Mouse (Mus musculus): ENCODE results near the gene Gm11541. TPM values are rescaled to one million over a fixed set of nuclear protein-coding genes. Genes with fewer than 3 reads are reported as not detected.

Gm11541 gene
- polyA plus RNA-seq, 1 experiment = not detected

GRCm38 (mm10) chr11:94727306-94727705, 23.0 kb upstream of the Gm11541 start:
- Histone ChIP-seq H3K27ac (ENCODE audit: insufficient read depth, low read depth, low read length) (no peak overlapping the region), H3K4me3 (ENCODE audit: insufficient read depth, low read depth, low read length) (no peak overlapping the region), H3K4me1 (ENCODE audit: control insufficient read depth, insufficient read depth, low read length) (no peaks in the 10 kb centered on the region)
- WGBS = 65% methylated on average over 3 of the region's 3 CpGs
- TF ChIP-seq POLR2A (IDR thresholded peaks at IDR 0.05; ENCODE audit: insufficient read depth, low read depth, low read length) (no peak), CTCF (IDR thresholded peaks at IDR 0.05; ENCODE audit: insufficient read depth, low read depth, low read length) (no peak)

GRCm38 (mm10) chr11:94719216-94719615, 14.9 kb upstream of the Gm11541 start:
- H3K27ac ChIP-seq (ENCODE audit: insufficient read depth, low read depth, low read length) = no peak overlapping the region

GRCm38 (mm10) chr11:94718113-94718909, 14.0 kb upstream of the Gm11541 start:
- no peak for TF ChIP-seq CTCF (IDR thresholded peaks at IDR 0.05; ENCODE audit: insufficient read depth, low read depth, low read length)
- TF ChIP-seq POLR2A (IDR thresholded peaks at IDR 0.05; ENCODE audit: insufficient read depth, low read depth, low read length) = no peak
- 90% methylated on average over 7 of the region's 7 CpGs for WGBS
- Histone ChIP-seq H3K4me3 (ENCODE audit: insufficient read depth, low read depth, low read length) (no peak overlapping the region), H3K27ac (ENCODE audit: insufficient read depth, low read depth, low read length) (no peak overlapping the region), H3K4me1 (ENCODE audit: control insufficient read depth, insufficient read depth, low read length) (peaks cover 11% of the 10 kb centered on the region)

More at GRCm38 (mm10) chr11:94719216-94719615, 14.9 kb upstream of the Gm11541 start:
- TF ChIP-seq CTCF (IDR thresholded peaks at IDR 0.05; ENCODE audit: insufficient read depth, low read depth, low read length) = no peak
- no peak for TF ChIP-seq POLR2A (IDR thresholded peaks at IDR 0.05; ENCODE audit: insufficient read depth, low read depth, low read length)
- H3K4me3 ChIP-seq (ENCODE audit: insufficient read depth, low read depth, low read length) = no peak overlapping the region
- WGBS = 81% methylated on average over 2 of the region's 2 CpGs
- H3K4me1 ChIP-seq (ENCODE audit: control insufficient read depth, insufficient read depth, low read length) = peaks cover 7% of the 10 kb centered on the region; the same call in 1 of the 2 replicates

GRCm38 (mm10) chr11:94717239-94717638, 12.9 kb upstream of the Gm11541 start:
- Histone ChIP-seq H3K27ac (ENCODE audit: insufficient read depth, low read depth, low read length) (no peak overlapping the region), H3K4me1 (ENCODE audit: control insufficient read depth, insufficient read depth, low read length) (peaks cover 11% of the 10 kb centered on the region), H3K4me3 (ENCODE audit: insufficient read depth, low read depth, low read length) (no peak overlapping the region)
- 59% methylated on average over 11 of the region's 11 CpGs for WGBS
- TF ChIP-seq POLR2A (IDR thresholded peaks at IDR 0.05; ENCODE audit: insufficient read depth, low read depth, low read length) (no peak), CTCF (IDR thresholded peaks at IDR 0.05; ENCODE audit: insufficient read depth, low read depth, low read length) (no peak)

GRCm38 (mm10) chr11:94716754-94717153, 12.5 kb upstream of the Gm11541 start:
- no peak overlapping the region for H3K4me3 ChIP-seq (ENCODE audit: insufficient read depth, low read depth, low read length)
- H3K4me1 ChIP-seq (ENCODE audit: control insufficient read depth, insufficient read depth, low read length) = peaks cover 11% of the 10 kb centered on the region
- TF ChIP-seq CTCF (IDR thresholded peaks at IDR 0.05; ENCODE audit: insufficient read depth, low read depth, low read length) (0 out of 2 replicates have a peak, but pooled peaks have one; percentile 12), POLR2A (IDR thresholded peaks at IDR 0.05; ENCODE audit: insufficient read depth, low read depth, low read length) (no peak)
- 11% methylated on average over 9 of the region's 9 CpGs for WGBS
- H3K27ac ChIP-seq (ENCODE audit: insufficient read depth, low read depth, low read length) = no peak overlapping the region

- H3K27ac ChIP-seq (ENCODE audit: insufficient read depth, low read depth, low read length) = no peak overlapping the region
- no peak overlapping the region for H3K4me3 ChIP-seq (ENCODE audit: insufficient read depth, low read depth, low read length)
- no peak for TF ChIP-seq CTCF (IDR thresholded peaks at IDR 0.05; ENCODE audit: insufficient read depth, low read depth, low read length)
- TF ChIP-seq POLR2A (IDR thresholded peaks at IDR 0.05; ENCODE audit: insufficient read depth, low read depth, low read length) = no peak
- WGBS = 85% methylated on average over 5 of the region's 5 CpGs
- peaks cover 11% of the 10 kb centered on the region for H3K4me1 ChIP-seq (ENCODE audit: control insufficient read depth, insufficient read depth, low read length)
Observed at GRCm38 (mm10) chr11:94715622-94716021, 11.3 kb upstream of the Gm11541 start.

- H3K4me3 ChIP-seq (ENCODE audit: insufficient read depth, low read depth, low read length) = no peak overlapping the region
- 50% methylated on average over 11 of the region's 11 CpGs for WGBS
- no peak overlapping the region for H3K27ac ChIP-seq (ENCODE audit: insufficient read depth, low read depth, low read length)
- H3K4me1 ChIP-seq (ENCODE audit: control insufficient read depth, insufficient read depth, low read length) = peaks cover 11% of the 10 kb centered on the region
- TF ChIP-seq CTCF (IDR thresholded peaks at IDR 0.05; ENCODE audit: insufficient read depth, low read depth, low read length) (no peak), POLR2A (IDR thresholded peaks at IDR 0.05; ENCODE audit: insufficient read depth, low read depth, low read length) (no peak)
Observed at GRCm38 (mm10) chr11:94713246-94713860, 9.1 kb upstream of the Gm11541 start.

- TF ChIP-seq POLR2A (IDR thresholded peaks at IDR 0.05; ENCODE audit: insufficient read depth, low read depth, low read length) = no peak
- no peak for TF ChIP-seq CTCF (IDR thresholded peaks at IDR 0.05; ENCODE audit: insufficient read depth, low read depth, low read length)
- WGBS = 42% methylated on average over 7 of the region's 7 CpGs
- Histone ChIP-seq H3K4me3 (ENCODE audit: insufficient read depth, low read depth, low read length) (no peak overlapping the region), H3K27ac (ENCODE audit: insufficient read depth, low read depth, low read length) (no peak overlapping the region), H3K4me1 (ENCODE audit: control insufficient read depth, insufficient read depth, low read length) (no peaks in the 10 kb centered on the region)
Observed at GRCm38 (mm10) chr11:94704020-94704419, 279 bp downstream of the Gm11541 start.

GRCm38 (mm10) chr11:94702216-94702610, 2.1 kb downstream of the Gm11541 start:
- Histone ChIP-seq H3K27ac (ENCODE audit: insufficient read depth, low read depth, low read length) (no peak overlapping the region), H3K4me3 (ENCODE audit: insufficient read depth, low read depth, low read length) (no peak overlapping the region), H3K4me1 (ENCODE audit: control insufficient read depth, insufficient read depth, low read length) (peaks cover 4% of the 10 kb centered on the region; the same call in 1 of the 2 replicates)
- TF ChIP-seq POLR2A (IDR thresholded peaks at IDR 0.05; ENCODE audit: insufficient read depth, low read depth, low read length) (no peak), CTCF (IDR thresholded peaks at IDR 0.05; ENCODE audit: insufficient read depth, low read depth, low read length) (no peak)
- 70% methylated on average over 3 of the region's 3 CpGs for WGBS
